Mouse (Mus musculus) heart, postnatal 36 days (tissue): ENCODE data around the gene Sltm. TPM values are rescaled to one million over a fixed set of nuclear protein-coding genes. Genes with fewer than 3 reads are reported as not detected.
"Not testable (repeated sequence)": the region's sequence is repeated elsewhere in the genome, so short reads cannot be mapped to it uniquely, and the experiment has no call there.

Experiments used
- DNase-seq, 2 experiments: peaks; one replicate each; pipeline ENCODE4 v3.0.0; 2021 to 2022
- intact Hi-C: fragments of 180-260 bp; cut with DNase I; formaldehyde crosslinking; loops from one replicate; pipeline ENCODE4 v1.15.1; 2025
- total RNA-seq, 2 experiments: library from RNA; stranded (reverse); gene quantifications; 2 replicates each; pipeline ENCODE4 v1.2.3; 2021

Gene Sltm
- total RNA-seq, 2 experiments from 2014 or later = 20.9 to 23.2 TPM

- DNase-seq, intact Hi-C loops: not testable (repeated sequence)
Measured at GRCm38 (mm10) chr9:70546576-70546975, 4.0 kb downstream of the Sltm start.

DNA sequence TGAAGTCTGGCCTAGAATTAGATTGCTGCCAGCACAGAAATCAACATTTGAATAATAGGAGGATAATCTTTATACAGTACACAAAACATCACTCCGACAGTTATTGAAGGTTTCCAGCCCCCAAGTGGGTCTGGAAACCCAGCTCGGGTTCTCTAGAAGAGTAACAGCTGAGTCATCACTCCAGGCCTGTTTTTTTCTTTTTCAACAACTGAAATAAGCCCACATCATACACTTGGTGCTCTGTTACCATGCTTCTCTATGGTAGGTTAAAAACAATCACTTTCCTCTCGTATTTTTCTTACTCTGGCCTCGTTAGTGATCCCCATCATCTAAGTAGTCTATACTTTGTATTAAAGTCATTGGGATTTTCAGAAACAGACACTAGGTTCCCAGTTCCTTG lies 5.8 kb downstream of the Sltm start:
- intact Hi-C loops = no loop called here
- DNase-seq = no peak

- DNase-seq = no peak
Measured at GRCm38 (mm10) chr9:70551524-70551923, 9.0 kb downstream of the Sltm start.

DNA sequence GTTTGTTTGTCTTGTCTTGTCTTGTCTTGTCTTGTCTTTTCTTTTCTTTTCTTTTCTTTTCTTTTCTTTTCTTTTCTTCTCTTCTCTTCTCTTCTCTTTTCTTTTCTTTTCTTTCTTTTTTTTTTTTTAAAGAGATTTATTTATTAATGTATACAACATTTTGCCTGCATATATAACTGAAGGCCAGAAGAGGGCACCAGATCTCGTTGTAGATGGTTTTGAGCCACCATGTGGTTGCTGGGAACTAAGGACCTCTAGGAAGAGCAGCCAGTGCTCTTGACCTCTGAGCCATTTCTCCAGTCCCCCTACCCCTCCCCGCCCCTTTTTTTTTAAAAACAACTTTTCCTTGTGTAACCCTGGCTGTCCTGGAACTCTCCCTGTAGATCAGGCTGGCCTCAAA lies 9.7 kb downstream of the Sltm start:
- DNase-seq, intact Hi-C loops: not testable (repeated sequence)

More at GRCm38 (mm10) chr9:70551524-70551923, 9.0 kb downstream of the Sltm start:
- intact Hi-C loops = no loop called here

- intact Hi-C loops = no loop called here
- no peak for DNase-seq
Measured at GRCm38 (mm10) chr9:70555431-70555830, 12.9 kb downstream of the Sltm start.

GRCm38 (mm10) chr9:70556796-70557195 lies 14.2 kb downstream of the Sltm start:
- DNase-seq = no peak
- intact Hi-C loops = no loop called here

- intact Hi-C loops = no loop called here
Measured at GRCm38 (mm10) chr9:70562825-70563224, 20.3 kb downstream of the Sltm start.

DNA sequence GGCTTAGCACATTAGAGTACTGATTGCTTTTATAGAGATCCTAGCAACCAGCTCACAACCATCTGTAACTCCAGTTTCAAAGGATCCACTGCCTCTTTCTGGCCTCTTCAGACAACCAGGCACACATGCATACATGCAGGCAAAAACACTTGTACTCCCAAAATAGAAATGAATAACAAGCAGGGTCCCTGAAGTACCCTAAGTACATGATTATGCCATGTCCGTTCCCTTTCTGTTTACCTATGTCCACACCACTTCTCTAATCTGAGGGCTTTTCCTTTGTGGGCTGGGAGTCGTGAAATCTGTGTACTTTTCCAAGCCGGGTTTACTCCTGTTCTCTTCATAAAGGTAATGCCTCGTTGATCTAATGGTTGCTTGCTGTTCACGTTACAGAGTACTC lies 25.1 kb downstream of the Sltm start:
- DNase-seq = no peak
- intact Hi-C loops = no loop called here

More at GRCm38 (mm10) chr9:70562825-70563224, 20.3 kb downstream of the Sltm start:
- no peak for DNase-seq

GRCm38 (mm10) chr9:70570351-70570750 lies 27.8 kb downstream of the Sltm start:
- DNase-seq = no peak
- intact Hi-C loops = no loop called here

DNA sequence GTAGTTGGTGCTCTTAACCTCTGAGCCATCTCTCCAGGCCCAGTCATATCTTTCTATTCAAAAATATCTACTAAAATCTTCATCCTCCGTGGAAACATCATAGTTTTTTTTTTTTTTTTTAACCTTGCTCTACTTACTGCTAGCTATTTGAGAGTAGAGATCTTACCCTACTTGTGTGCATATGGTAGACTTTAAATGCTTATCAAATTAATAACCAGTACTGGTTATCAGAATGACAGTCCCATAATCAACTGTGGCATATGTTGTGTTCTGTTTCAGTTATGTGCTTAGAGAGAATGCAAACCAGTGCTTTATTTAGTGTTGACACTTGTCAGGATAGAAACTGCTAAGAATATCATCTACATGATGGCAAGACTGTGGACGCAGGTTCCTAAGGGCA lies 35.6 kb downstream of the Sltm start:
- no peak for DNase-seq

GRCm38 (mm10) chr9:70580956-70581355 lies 38.4 kb downstream of the Sltm start:
- no peak for DNase-seq
- intact Hi-C loops = no loop called here

More for the DNA sequence above, 35.6 kb downstream of the Sltm start:
- intact Hi-C loops = no loop called here

DNA sequence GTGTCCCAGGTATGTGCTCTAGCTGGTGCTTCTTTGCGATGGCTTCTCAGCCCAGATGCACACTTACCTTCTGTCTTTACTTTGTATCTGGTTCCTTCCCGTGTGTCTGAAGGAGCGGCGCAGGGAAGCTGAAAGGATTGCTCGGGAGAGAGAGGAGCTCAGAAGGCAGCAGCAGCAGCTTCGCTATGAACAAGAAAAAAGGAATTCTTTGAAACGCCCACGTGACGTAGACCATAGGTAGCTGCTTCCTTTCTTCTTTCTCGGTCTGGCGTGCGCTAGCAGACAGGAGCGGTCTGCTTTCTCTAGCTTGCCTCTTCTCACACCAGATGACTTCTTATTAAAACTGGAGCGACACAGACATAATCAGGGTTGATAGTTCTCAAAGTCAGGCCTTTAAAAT lies 42.1 kb downstream of the Sltm start:
- DNase-seq = no peak
- intact Hi-C loops = no loop called here

GRCm38 (mm10) chr9:70585172-70585571 lies 42.6 kb downstream of the Sltm start:
- no peak for DNase-seq
- intact Hi-C loops = no loop called here

- intact Hi-C loops = no loop called here
- DNase-seq = no peak
Measured at GRCm38 (mm10) chr9:70587171-70587570, 44.6 kb downstream of the Sltm start.

- intact Hi-C loops = loop anchor here (5.0 kb wide), 1 partner anchor 173 kb away; no protein-coding TSS in a partner anchor
- no peak for DNase-seq
Measured at GRCm38 (mm10) chr9:70590775-70591174, 48.2 kb downstream of the Sltm start.

GRCm38 (mm10) chr9:70591486-70591885 lies 48.9 kb downstream of the Sltm start:
- intact Hi-C loops = loop anchor here (5.0 kb wide), 1 partner anchor 174 kb away; no protein-coding TSS in a partner anchor
- DNase-seq = no peak

GRCm38 (mm10) chr9:70598271-70598670 lies 55.7 kb downstream of the Sltm start:
- DNase-seq = no peak
- intact Hi-C loops = no loop called here

GRCm38 (mm10) chr9:70602186-70602845 lies 59.8 kb downstream of the Sltm start:
- no peak for DNase-seq
- intact Hi-C loops = no loop called here

DNA sequence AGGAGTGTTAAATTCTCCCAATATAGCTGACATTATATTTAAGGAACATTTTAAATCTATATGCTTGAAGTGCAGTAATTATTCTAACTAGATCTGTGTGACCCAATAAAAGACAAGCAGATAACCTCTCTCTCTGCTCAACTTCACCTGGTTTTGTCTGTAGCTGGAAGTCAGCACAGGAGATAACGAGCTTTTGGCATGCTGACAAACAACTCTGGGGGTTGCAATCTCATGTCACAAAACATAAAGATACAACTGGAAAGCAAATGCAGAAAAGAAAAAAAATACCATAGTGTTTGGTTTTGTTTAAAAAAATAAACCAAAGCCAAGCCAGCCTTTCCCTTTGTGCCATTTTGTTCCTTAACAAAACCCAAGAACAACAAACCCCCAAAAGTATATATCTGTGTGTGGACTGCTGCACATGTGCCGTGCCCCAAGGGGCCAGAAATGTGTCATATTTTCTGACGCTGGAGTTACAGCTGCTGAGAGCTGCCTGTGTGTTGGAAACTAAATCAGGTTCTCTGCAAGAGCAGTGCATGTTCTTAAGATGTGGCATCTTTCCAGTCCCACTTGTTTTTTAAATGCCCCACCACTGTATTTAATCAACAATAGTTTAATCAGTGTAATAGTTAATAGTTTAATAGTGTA lies 68.6 kb downstream of the Sltm start:
- no peak for DNase-seq
- intact Hi-C loops = no loop called here

- intact Hi-C loops = no loop called here
- DNase-seq = no peak
Measured at GRCm38 (mm10) chr9:70629711-70630110, 87.2 kb downstream of the Sltm start.

DNA sequence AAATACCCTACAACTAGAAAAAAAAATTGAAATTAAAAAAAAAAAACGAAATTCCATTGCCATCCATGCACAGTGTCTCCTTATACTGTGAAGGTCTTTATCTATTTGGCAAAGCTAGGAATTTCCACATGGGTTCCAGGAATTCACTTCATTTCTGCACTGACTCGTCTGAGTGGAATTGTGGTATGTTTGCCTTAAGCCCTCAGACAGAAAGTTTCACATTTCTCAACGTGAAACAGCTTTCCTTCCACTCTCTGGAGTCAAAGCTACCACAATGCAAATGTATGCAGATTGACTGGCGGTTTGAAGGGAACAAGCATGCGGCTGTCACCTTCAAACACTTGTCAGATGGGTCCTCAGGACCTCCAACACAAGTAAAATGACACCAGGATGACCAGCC lies 89.1 kb downstream of the Sltm start:
- intact Hi-C loops = no loop called here
- no peak for DNase-seq

GRCm38 (mm10) chr9:70636748-70637147 lies 94.2 kb downstream of the Sltm start:
- intact Hi-C loops = no loop called here
- DNase-seq = no peak
